Mouse (Mus musculus): ENCODE results near the gene Drg2.
"Not testable (repeated sequence)": the region's sequence is repeated elsewhere in the genome, so short reads cannot be mapped to it uniquely, and the experiment has no call there.

Gene Drg2

DNA sequence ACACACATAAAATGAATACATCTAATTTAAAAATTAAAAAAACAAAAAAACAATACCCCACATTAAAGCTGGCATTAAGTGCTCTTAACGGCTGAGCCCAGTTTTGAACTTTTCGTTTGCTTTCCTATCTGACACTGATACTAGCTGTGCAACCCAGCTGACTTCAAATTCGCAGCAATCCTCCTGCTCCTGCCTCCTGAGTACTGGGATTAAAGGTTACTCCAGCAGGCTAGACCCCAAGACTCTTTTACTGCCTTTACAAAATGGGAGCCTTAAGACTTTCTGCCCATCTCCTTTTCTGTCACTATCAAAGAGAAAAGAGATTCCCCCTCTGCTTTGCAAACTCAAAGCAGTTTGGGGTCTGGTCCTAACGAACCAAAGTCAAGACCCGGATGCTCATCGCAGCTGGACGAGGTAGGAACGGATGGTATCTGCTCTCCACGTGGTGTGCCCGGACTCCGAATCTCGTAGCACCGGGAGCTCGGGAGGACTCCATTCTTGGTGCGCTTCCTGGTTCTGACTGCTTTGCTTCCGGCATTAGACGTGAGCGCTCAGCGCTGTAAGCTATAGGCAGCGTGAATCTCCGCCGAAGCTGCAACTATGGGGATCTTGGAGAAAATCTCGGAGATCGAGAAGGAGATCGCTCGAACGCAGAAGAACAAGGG, at the start of gene Drg2:
Gene Drg2, plus strand, starts transcription at position 512 of the 665 bp plus-strand sequence.
- DNase-seq (ENCODE audit: low read depth) = peak; percentile 95

DNA sequence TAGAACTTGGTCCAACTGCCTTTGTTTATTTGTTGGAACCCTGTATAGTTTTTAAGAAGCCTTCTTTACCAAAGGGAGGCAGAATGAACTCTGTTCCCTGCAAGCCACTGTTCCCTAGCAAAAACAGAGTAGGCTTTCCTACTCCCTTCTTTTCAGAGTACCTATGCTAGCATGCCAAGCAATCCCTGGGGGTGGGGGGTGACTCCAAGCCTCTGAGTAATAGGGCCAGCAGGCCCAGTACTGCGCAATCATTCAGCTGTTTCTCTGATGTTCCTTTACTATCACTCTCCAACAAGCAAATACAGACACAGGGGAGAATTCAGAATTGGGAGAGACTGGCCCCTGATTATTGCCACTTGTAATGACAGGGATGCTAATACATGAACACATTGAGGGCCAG, 47.8 kb upstream of the Drg2 start:
- no peak for DNase-seq (ENCODE audit: low read depth)

DNA sequence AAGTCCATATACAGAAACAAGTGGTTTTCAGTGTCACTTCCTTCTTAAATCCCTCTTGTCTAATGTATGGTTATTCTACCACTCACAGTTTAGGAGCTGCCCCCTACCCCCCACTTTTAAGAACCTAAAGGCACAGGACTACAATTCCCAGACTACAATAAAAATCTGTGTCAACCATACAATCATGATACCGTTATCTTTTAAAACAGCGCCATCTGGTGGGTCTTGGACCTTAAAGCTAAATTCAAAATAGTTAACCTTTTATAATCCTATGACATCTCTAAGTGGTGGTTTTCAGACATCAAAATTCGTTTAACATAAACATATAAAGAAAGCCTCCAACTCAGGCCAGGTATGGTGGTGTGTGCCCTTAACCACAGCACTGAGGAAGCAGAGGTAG, 42.2 kb upstream of the Drg2 start:
- peak; percentile 82 for DNase-seq (ENCODE audit: low read depth)

DNA sequence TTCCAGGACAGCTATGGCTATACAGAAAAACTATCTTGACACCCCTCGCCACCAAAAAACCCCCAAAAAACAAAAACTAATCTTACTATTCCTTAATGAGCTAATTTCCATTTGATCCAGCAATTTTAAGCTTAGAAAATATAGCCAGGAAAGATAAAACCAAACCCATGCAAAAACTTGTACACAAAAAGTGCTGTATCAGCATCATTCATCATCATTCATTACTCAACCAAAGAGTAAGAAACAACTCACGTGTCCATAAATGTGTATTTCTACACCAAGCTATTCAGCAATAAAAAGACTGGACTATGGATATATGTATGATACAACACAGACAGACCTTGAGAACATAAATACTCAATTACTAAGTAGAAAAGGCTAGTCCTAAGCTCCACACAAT, 41.5 kb upstream of the Drg2 start:
- DNase-seq (ENCODE audit: low read depth) = no peak

DNA sequence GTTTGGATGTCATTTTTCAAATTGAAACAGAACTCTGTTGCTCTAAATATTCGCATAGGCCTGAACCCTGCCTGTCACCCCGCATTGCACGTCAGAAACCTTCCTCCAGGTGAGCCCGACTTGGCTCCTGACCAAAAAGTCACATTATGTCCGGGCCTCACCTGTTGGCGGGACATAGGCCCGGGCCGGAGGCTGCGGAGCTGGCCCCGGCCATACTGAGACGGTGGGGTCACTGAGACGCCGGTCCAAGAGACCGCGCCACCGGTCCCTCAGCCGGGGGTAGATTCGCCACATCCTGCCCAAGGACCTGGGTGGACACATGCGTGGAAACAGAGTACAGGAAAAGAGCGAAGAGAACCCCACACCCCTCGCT, 37.8 kb upstream of the Drg2 start:
- DNase-seq (ENCODE audit: low read depth) = no peak

DNA sequence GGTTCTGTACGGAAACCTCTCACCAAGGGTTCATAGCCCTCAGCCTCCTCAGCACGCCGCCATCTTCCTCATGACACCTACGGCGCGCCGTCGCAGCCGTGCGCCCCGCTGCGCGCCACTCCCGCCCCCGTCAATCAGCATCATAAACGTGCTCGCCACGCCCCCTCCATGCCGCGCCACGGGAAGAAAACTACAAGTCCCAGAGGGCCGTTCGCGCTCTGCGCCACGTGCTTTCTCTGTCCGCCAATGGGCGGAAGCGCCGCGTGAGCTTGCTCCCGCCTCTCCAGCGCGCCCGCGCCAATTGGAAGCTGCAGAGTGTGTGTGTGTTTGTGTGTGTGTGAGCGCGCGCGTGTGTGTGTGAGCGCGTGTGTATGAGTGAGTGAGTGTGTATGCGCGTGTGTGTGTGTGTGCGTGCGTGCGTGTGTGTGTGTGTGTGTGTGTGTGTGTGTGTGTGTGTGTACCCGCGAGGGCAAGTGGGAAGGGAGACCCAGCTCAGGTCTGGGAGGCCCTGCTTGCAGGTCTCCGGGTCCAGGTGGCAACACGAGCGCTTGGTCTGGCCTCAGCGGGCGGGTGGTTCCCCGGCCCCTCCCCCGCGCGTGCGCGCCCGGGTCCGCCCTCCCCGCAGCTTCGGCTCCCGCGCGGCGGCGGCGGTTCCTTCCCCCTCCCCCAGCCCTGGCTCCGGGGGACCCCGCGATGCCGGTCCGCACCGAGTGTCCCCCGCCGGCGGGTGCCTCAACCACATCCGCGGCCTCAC, 37.3 kb upstream of the Drg2 start, which contains the start of gene Gid4:
Gene Gid4, plus strand, starts transcription at position 183 of the 754 bp plus-strand sequence.
- peak; percentile 99 for DNase-seq (ENCODE audit: low read depth)

DNA sequence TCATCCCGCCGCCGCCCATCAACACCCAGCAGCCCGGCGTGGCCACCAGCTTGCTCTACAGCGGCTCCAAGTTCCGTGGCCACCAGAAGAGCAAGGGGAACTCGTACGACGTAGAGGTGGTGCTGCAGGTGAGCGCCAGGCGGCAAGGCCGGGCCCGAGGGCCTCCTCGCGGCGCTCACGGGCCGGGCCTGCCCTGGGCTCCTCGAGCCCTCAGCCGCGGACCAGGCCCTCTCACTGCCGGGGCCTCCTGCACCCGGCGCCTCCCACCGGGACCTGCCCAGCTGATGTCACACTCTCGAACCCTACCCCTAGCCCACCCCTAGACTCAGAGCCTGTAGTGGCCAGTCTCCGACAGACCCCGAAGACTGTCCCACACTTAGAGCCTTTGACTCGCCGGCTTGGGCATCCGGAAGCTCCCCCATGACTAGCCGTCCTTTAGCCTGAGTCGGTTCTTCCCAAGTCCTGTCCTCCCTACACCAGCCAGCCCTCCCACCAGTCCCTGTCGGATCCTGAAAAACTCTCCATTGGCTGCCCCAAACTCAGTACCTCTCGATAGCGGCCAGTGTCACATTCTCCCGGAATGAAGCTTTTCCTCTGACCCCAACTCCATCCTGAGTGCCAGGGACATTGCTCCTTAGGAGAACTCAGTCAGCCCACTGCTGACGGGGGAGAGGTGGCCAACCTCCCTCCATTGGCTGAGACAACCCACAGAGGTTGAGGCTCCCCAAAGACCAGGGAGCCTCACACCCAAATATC, 36.5 kb upstream of the Drg2 start, which contains the start of gene Atpaf2:
Gene Atpaf2, minus strand, starts transcription at position 741 of the 756 bp plus-strand sequence.
- DNase-seq (ENCODE audit: low read depth) = peak; percentile 34

DNA sequence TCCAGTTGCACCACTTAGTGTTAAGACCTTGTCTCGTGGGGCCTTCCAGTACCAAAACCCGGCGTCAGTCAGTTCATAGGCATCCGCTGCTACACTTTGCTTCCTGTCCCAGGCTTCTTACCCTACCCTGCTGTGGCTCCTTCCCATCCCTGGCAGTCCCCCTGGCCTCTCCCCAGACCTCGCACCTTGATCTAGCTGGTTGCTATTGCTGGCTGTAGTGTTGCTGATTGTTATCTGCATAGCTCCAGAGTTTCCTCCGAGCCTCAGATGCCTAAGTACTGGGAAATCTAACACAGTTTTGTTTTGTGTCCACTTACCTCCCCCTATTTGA, 36.0 kb upstream of the Drg2 start:
- peak; percentile 52 for DNase-seq (ENCODE audit: low read depth)

DNA sequence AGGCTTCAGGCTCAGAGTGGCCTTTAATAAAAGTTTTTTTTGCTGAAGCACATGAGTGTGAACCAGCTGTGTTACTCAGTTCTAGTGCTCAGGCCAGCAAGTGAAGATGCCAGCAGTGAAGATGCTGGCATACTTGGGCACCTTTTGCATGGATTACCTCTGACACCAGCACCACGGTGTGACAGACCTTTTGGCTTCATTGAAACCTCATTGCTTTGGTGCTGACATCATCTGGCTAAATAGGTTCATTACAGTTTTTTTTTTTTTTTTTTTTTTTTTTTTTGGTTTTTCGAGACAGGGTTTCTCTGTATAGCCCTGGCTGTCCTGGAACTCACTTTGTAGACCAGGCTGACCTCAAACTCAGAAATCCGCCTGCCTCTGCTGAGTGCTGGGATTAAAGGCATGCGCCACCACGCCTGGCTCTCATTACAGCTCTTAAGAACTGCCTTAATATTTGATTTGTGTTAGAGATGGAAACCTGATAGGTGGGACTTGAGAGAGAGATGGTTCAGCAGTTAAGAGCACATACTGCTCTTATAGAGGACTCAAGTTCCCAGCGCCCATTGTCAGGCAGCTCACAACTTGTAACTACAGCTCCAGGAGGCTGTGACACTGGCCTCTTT, 32.2 kb upstream of the Drg2 start:
- peak; percentile 57 for DNase-seq (ENCODE audit: low read depth)

DNA sequence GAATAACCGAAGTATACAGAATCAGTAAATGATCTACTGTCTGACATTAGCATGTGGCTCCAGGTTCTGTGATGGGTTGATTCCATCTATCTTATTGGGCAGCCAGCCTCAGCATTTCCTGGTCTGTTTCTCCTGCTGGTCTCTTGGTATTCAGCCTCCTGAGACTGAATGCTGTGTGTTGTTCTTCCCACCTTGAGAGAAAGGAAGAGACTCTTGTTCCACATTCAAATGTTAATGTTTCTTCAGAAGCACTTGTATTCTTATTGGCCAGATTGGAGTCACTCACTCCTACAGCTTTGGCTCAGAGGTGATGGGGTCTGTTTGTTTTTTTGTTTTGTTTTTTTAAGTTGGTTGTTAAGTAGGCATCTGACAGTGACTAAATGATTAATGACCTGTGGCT, 31.4 kb upstream of the Drg2 start:
- DNase-seq (ENCODE audit: low read depth) = no peak

DNA sequence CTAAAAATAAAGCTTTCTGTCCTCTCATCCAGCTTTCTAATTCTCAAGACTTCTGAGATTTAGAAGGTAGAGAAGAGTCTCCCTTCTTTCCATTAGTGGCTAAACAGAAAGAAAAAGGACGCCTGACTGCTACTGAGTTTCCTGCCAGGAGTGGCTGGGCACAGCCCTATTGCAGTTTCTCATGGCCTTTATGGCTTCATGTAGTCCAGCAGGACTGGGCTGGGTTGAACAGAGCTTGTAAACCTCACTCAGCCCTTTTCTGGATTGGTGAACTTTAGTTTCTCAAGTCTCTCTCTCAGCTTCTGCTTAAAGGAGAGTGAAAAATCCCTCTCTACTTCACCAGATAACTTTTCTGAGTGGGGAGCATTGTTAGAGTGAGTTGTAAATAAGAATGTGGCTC, 28.0 kb upstream of the Drg2 start:
- no peak for DNase-seq (ENCODE audit: low read depth)

DNA sequence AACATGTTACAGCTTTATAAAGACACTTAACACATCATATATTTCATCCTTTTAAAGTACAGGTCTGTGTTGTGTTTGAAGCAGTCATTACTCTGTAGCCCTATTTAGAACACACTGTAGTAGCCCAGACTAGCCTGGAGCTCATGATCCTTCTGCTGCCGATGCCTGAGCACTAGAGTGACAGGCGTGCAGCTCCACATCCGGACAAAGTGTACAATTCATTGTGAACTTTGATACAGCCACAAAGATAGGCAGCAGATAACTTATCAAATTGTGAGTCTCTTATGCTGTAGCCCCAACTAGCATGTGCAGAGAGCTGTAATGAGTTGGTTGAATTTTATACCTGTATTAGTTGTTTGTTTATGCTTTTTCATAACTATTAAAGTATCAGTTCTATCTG, 26.8 kb upstream of the Drg2 start:
- DNase-seq (ENCODE audit: low read depth) = no peak

DNA sequence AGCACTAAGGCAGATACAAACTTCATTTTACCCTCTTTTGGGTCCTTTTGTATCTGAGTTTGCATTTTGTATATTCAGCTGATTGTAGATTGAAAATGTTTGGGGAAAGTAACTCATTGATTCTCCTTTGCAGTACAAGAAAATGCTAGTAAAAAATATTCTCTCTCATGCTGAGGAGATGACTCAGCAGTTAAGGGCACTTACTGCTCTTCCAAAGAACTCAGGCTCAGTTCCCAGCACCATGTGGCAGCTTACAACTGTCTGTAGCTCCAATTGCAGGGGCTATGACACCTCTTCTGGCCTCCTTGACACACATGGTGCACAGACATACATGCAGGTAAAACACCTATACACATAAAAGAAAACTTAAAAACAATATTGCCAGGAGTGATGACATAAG, 20.9 kb upstream of the Drg2 start:
- DNase-seq (ENCODE audit: low read depth) = no peak

DNA sequence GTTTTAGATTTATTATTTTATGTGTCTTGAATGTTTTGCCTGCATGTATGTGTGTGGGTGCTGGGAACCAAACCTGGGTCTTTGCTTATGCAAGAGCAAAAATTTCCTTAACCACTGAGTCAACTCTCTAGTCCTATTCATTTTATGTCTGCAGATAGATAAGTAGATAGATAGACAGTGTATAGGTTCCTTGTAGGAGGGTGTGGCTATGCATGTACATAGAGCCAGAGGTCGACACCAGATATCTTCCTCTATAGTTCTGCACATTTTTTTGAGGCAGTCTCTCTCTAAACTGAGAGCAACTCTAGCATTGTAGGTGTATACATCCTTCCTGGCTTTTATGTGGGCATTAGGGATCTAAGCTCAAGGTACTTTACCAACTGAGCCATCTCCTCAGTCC, 19.3 kb upstream of the Drg2 start:
- DNase-seq (ENCODE audit: low read depth) = no peak

DNA sequence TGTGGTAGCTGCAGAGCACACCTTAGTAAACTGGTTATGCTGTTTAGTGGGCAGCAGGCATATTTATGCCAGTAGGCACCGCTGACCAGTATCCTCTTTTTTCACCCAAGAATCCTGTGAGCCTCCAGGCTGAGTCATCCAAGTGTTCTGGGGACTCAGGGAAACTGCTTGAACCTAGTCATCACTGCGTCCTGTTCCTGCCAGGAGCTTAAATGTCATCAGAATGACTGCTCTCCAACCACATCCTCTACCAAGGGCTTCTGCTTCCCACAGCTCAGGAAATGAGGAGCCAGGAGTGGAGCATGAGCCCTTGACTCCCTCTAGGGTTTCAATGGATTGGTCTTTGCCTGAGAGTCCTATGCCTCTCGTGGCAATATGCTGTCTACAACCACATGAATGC, 17.8 kb upstream of the Drg2 start:
- peak; percentile 89 for DNase-seq (ENCODE audit: low read depth)

DNA sequence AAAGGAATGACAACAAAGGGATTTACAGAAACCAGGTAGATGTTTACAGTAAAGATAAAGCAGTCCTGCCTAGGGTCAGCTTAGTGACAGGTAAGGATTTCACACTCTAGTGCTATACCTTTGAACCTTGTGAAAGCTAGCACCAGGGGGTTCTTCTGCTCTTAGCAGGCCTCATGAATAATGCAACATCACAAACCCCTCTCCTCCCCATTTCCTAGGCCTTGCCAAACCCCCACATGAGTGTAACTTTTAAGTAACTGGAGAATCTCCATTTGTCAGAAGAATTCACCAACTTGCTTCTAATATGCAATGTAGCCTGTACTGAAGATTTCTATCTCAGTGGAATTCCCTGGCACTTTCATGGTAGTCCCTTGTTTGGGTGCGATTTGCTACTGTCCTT, 14.8 kb upstream of the Drg2 start:
- not testable (repeated sequence) for DNase-seq (ENCODE audit: low read depth)

DNA sequence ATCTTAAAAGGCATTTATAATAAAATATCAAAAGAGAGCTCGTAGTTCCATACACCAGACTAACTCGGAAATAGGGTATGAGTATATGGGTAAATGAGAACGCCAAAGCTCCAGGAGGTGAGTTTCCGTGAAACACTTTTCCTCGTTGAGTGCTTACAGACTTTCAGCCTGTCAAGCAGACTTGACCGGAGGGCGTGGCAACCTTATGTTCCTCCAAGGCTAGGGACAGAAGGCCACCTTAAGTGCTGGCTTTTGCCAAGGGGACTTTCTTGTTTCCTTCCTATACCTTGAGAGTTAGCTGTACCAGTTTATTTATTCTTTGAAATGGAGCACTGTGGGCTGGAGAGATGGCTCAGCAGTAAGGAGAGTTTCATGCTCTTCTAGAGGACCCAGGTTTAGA, 14.2 kb upstream of the Drg2 start:
- DNase-seq (ENCODE audit: low read depth) = no peak

DNA sequence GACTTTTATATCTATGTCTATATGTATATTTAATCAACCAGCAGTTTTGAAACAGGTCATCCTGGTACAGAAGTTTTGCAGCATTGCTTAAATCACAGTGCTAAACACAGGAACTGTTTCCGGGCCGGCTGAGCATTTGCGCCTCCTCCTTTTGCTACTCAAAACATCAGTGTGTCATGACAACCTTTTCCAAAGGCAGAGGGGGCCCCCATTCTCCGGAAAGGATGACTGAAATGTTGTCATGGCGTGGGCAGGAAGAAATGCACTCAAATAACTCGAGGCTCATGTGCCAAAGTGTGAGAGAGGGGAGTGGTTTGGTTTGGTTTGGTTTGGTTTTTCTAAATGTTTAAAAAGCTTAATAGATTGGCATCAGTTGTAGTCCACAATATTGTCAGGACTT, 11.5 kb upstream of the Drg2 start:
- no peak for DNase-seq (ENCODE audit: low read depth)

DNA sequence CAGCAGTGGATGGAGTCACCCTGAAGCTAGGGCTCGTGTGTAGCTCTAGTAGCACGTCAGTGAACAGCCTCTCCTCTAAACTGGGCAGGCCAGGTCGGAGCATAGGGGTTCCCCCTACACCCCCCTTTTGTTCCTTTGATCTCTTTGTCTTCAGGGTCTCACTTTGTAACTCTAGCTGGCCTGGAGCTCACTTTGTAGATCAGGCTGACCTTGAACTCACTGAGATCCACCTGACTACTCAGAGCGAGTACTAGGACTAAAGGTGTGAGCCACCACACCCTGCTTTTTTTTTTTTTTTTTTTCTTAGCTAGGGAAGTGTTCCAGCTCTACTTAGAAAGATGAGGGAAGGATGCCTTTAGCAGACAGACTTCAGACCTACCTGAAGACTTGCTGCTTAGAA, 10.4 kb upstream of the Drg2 start:
- no peak for DNase-seq (ENCODE audit: low read depth)

DNA sequence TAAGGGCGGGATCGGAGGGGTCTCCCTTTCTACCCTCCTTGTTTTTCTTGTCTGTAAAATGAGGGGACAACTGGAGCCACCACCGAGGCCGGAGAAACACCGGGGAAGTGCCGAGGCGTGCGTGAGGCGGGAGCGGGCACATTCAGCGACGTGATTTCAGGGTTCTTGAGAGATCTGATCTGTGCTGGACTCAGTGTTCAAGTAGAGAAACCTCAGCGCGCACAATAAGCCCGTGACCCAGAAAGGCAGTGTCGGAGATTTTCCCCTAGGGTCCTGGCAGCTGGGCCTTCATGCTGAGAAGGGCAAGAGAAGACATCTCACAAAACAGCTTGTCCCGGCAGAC, 325 bp downstream of the Drg2 start:
- no peak for DNase-seq (ENCODE audit: low read depth)

DNA sequence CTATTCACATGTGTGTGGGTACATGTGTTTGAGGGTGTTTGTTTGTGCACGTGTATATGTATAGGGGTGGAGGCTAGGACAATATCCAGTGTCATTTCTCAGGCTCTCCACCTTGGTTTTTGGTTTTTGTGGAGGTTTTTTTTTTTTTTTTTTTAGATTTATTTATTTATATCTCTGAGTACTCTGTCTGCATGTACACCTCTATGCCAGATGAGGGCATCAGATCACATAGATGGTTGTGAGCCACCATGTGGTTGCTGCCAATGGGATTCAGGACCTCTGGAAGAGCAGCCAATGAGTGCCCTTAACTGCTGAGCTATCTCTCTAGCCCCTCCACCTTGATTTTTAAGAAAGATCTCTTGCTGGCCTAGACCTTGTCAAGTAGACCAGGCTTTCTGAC, 3.6 kb downstream of the Drg2 start:
- peak; percentile 40 for DNase-seq (ENCODE audit: low read depth)

DNA sequence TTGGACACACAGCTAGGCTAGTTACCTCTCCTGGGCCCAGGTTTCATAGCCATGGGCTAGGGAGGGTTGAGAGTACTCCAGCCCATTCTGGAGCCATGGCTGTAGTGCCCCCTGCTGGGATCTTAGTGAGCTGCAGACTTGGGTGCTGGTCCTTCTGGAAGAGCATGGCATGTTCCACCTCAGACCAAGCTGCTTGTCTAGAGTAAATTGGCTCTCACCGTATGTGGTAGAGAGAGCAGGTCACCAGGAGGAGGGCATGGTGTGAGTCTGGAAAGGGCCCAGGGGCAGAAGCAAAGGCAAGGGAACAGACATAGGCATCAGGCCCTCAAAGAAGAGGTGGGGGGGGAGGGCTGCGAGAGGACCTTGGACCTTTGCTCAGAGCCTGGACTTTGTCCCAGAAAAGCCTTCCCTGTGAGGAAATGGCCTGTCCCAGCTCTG, 11.6 kb downstream of the Drg2 start:
- peak; percentile 50 for DNase-seq (ENCODE audit: low read depth)

DNA sequence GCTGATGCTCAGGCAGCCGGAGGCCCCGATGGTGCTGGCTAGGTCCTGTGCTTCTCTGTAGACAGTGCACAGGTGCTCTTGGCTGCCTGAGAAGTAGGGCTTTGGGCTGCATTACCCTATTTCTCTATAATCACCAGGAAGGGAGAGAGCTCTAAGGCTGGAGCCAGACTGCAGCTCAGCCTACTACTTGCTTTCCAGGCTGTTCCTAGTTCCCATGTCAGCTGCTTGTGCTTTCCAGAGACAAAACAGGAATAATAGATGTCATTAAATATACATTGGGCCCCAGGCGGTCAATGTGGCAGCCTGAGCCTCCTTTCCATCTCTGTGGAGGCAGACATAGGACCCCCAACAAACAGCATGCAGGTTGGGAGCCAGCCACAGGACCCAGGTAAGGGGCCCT, 14.6 kb downstream of the Drg2 start, which contains the start of gene Myo15:
Gene Myo15, plus strand, starts transcription at position 301 of the 400 bp plus-strand sequence.
- no peak for DNase-seq (ENCODE audit: low read depth)
